Mouse (Mus musculus) bone marrow, adult 2 months (tissue): ENCODE measurements around the gene Ostn.

ENCODE experiments used
- CTCF ChIP-seq: fragments of 200-500 bp; IDR thresholded peaks from 2 replicates; pipeline ENCODE4 v1.5.1; 2011; ENCODE audit warnings: low read length, control low read depth; ENCODE audit not compliant: control insufficient read depth, insufficient read depth
- POLR2A ChIP-seq: fragments of 200-500 bp; IDR thresholded peaks from 2 replicates; pipeline ENCODE4 v1.6.1; 2011; ENCODE audit warnings: low read depth, mild to moderate bottlenecking, control low read depth, low read length, borderline replicate concordance; ENCODE audit not compliant: control insufficient read depth

DNA sequence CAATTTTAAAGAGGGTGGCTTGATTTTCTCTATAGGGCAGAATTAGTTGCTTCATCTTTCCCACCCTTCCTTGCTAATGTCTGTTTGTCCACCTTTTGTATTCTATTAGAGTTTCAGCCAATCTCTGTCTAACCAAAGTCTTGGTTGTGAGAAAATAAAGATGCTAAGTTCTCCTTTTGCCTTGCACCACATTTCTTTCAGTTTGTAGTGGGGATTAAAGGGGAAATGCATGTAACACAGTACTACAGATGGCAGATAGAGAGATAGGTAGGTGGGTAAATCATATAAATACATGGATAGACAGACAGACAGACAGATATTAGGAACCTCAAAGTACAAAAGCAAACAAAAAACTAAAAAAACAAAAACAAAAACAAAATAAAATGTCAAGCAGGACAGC, 69.3 kb downstream of the Ostn start:
- TF ChIP-seq CTCF = no peak
- TF ChIP-seq POLR2A = no peak
